Mouse (Mus musculus) neutrophil, adult 5-6 weeks (primary cell): ENCODE measurements at regions not wholly inside any gene's neighbourhood (a gene's known extent, or its start where the extent isn't known, plus 50 kb on each side); places are given as distances from the start of the nearest gene placed in this dataset.

Source experiments
- ATAC-seq: fragments of 151-379, 151-347 bp; 2 replicates; pipeline ENCODE4 v1.8.0; 2017; ENCODE audit warnings: mild to moderate bottlenecking, moderate TSS enrichment; ENCODE audit not compliant: insufficient number of reproducible peaks, poor library complexity, low FRiP score, severe bottlenecking; ENCODE audit errors: extremely low read depth

- ATAC-seq: no peak
Measured at GRCm38 (mm10) chr2:45793561-45793960, 676.4 kb upstream of the Zeb2 start.

GRCm38 (mm10) chr2:45789739-45790138 is 672.5 kb upstream of the Zeb2 start:
- no peak for ATAC-seq

- no peak for ATAC-seq
Measured at GRCm38 (mm10) chr2:45787732-45788390, 670.7 kb upstream of the Zeb2 start.

GRCm38 (mm10) chr2:45786787-45787186 is 669.6 kb upstream of the Zeb2 start:
- no peak for ATAC-seq

- ATAC-seq: no peak
Measured at GRCm38 (mm10) chr2:45785684-45786083, 668.5 kb upstream of the Zeb2 start.

- no peak for ATAC-seq
Measured at GRCm38 (mm10) chr2:45783634-45784412, 666.6 kb upstream of the Zeb2 start.

DNA sequence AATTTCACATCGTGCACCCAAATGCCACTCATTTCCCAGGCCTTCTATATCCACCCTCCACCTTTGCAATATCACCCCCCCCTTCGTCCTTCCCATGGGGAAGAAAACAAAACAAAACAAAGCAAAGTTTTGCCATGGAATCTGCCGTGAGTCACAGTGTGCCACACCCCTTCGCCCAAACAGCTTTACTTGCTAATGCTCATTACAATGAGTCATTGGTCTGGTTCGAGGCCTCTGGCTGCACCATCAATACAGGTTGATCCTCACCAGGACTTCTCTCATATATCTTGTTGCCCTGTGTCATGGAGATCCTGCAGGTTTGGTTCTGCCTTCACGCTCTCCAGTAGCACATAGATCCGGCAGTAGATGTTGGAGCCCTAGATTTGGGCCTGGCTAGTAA is 660.3 kb upstream of the Zeb2 start:
- ATAC-seq: no peak

DNA sequence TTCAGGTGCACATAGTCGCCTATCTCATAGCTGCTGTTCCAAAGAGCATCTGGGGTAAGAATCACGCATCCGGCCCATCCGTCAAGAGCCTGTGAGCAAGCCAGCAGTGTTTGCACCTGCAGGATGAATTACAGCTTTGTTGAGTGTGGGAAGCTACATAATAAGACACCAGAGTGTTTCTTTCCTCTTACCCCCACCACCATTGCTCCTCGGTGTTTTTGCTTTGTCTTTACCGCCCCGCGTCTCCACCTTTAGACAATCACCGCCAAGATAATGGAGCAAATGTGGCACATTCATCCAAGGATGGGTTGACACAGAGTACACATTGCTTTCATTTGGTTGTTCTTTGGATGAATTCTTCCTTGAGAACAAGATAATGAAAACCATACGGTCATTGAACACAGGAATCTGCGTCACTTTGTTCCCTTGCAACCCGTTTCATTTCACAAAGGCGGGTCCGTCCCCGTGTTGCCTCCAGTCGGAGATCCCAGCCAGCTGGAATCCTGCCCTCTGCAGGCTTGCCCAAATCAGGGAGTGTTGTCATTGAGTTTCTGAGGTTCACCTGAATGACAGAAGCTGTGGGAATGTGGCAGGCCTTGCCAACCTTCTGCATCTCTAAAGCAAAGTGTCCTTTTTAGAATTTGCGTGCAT is 659.4 kb upstream of the Zeb2 start:
- no peak for ATAC-seq

GRCm38 (mm10) chr2:45775691-45776090 is 658.5 kb upstream of the Zeb2 start:
- no peak for ATAC-seq

- ATAC-seq: no peak
Measured at GRCm38 (mm10) chr2:45774416-45774815, 657.2 kb upstream of the Zeb2 start.

GRCm38 (mm10) chr2:45757176-45757575 is 640.0 kb upstream of the Zeb2 start:
- no peak for ATAC-seq

DNA sequence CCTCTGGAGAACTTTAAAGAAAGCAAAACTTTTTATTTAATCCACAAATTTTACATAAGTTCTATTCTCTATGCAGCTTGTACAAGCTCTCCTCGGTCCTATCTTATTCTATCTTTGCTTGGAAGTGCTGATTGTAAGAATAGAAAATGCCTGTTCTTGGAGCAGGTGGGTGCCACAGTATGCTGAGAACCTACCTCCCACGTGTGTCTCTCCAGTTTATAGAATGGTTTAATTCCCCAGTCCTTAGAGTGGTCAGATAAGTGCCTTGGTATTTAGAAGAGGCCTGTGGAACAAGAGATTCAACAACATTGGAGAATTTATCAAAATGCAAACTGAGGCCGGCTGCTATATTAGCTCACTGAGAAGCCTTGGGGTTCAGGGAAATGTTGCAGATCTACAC is 639.2 kb upstream of the Zeb2 start:
- no peak for ATAC-seq

DNA sequence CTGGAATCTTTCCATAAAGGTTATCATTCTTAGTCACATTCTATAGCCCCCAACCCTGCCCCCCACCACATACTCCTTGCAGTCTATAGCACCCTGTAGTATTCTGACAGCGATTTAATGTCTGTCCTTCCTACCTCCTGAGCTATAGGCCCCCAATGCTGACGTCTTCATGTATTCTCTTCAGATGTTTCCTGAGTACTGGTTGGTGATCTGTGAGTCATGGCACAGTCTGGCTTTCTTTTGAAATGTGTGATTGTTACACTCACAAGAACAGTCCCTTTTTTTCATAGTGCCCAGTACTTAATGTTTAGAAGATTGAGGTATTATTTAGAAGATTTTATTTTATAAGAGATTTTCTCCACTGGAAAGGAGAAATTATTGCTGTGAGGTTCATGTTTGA is 634.6 kb upstream of the Zeb2 start:
- no peak for ATAC-seq

GRCm38 (mm10) chr2:45749379-45749778 is 632.2 kb upstream of the Zeb2 start:
- no peak for ATAC-seq

GRCm38 (mm10) chr2:45747263-45748236 is 630.4 kb upstream of the Zeb2 start:
- no peak for ATAC-seq

- ATAC-seq: no peak
Measured at GRCm38 (mm10) chr2:45746606-45747005, 629.4 kb upstream of the Zeb2 start.

DNA sequence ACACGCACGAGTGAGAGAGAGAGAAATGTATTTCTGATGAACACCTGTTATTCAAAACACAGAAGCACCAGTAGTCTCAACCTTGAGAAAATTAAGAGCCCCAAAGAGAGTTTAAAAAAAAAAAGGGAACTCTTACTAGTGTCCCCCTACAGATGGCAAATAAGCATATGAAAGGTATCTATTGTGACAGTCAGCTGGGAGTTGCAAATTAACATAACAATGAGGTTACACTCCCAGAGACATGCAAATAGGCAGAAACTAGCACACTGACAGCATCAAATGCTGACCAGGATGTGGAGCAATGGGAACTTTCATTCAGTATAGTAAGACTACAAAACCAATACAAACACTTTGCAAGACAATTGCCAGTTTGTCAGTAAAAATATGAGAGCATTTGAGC is 619.1 kb upstream of the Zeb2 start:
- ATAC-seq: no peak

GRCm38 (mm10) chr2:45713997-45714396 is 596.8 kb upstream of the Zeb2 start:
- ATAC-seq: no peak

DNA sequence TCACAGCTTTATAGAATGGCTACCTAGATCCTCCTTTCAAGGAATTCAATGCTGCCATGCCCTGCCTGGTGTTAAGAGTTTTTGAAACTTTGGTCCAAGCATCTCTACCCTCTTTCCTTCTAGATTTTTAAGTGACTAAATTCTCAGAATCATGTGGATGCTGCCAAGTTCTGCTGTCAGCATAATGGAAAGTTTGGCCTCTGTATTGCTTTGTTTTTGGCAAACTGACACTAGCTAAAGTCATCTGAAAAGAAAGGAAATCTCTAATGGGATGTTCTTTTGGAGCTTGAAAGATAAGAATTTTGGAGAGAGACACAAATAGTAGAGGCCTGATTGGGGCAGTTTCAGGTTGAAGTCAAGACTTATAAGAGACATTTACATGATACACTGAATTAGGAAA is 589.8 kb upstream of the Zeb2 start:
- no peak for ATAC-seq
